7 mouse cellular contexts compared by ENCODE assay signal in genomic region chr8:3202792-3203191, GRCm38 (mm10).
"Had no signal": no experiment of that assay in that cellular context is flagged by ENCODE, and none has a peak within 500 bp of the region (broad histone marks: within the 10 kb centered on the region; RNA-seq: fewer than 3 reads in every experiment).

No protein-coding gene starts in this region.

- DNase-seq: lung, adult 2 months; lung, postnatal 14 days; lung, postnatal 36 days; right cerebral cortex, postnatal 14 days; thymus, adult 2 months; thymus, postnatal 25 days; thymus, postnatal 4 days had no signal
